Mouse (Mus musculus) midbrain, postnatal 0 days (tissue): ENCODE results near the gene Ank2. TPM values are rescaled to one million over a fixed set of nuclear protein-coding genes. Genes with fewer than 3 reads are reported as not detected.

Experiments used
- ATAC-seq: fragments of 200-750 bp; cut with Nextera tagmentation; 2 replicates; pipeline ENCODE4 v1.8.0; 2017; ENCODE audit warnings: moderate number of reproducible peaks, mild to moderate bottlenecking, moderate TSS enrichment, moderate library complexity; ENCODE audit not compliant: low FRiP score
- DNase-seq: peaks from one replicate; pipeline ENCODE4 v3.0.0-alpha.2; 2015; ENCODE audit warnings: low spot score
- H3K27ac ChIP-seq: fragments of 300-500 bp; sonication (generic); 2 replicates; pipeline ENCODE4 v1.5.1; 2014; ENCODE audit warnings: low read depth, mild to moderate bottlenecking, low read length, mixed read lengths
- H3K27me3 ChIP-seq: fragments of 300-500 bp; sonication (generic); 2 replicates; pipeline ENCODE4 v1.6.1; 2014; ENCODE audit warnings: low read length, control low read depth, mixed read lengths; ENCODE audit not compliant: insufficient read depth
- H3K36me3 ChIP-seq: fragments of 300-500 bp; sonication (generic); 2 replicates; pipeline ENCODE4 v1.6.1; 2014; ENCODE audit warnings: low read length, control low read depth, mixed read lengths; ENCODE audit not compliant: insufficient read depth
- H3K4me1 ChIP-seq: fragments of 300-500 bp; sonication (generic); 2 replicates; pipeline ENCODE4 v1.6.1; 2014; ENCODE audit warnings: mild to moderate bottlenecking, control low read depth, antibody characterized with exemption, low read length, mixed read lengths; ENCODE audit not compliant: insufficient read depth
- H3K4me2 ChIP-seq: fragments of 300-500 bp; sonication (generic); 2 replicates; pipeline ENCODE4 v1.6.1; 2014; ENCODE audit warnings: low read depth, mild to moderate bottlenecking, low read length, mixed read lengths; ENCODE audit not compliant: poor library complexity, severe bottlenecking
- H3K4me3 ChIP-seq: fragments of 300-500 bp; sonication (generic); 2 replicates; pipeline ENCODE4 v1.5.1; 2014; ENCODE audit warnings: low read depth, mild to moderate bottlenecking, low read length, moderate library complexity
- H3K9ac ChIP-seq: fragments of 300-500 bp; sonication (generic); replicated peaks from 2 replicates; pipeline ENCODE4 v1.6.1; 2014; ENCODE audit warnings: mild to moderate bottlenecking, low read length, moderate library complexity, mixed read lengths; ENCODE audit not compliant: poor library complexity, severe bottlenecking
- H3K9me3 ChIP-seq: fragments of 300-500 bp; sonication (generic); 2 replicates; pipeline ENCODE4 v1.6.1; 2016; ENCODE audit warnings: low read length, control low read depth
- CTCF ChIP-seq: IDR thresholded peaks from 2 replicates; pipeline ENCODE4 v1.5.1; 2016; ENCODE audit warnings: antibody characterized with exemption, mild to moderate bottlenecking
- WGBS: fragments of 180-500 bp; shearing (Covaris S2); extraction: QIAGEN DNeasy Blood & Tissue Kit; methylation state at CpG from one replicate; pipeline ENCODE4 v1.1.7; 2014; 5-methylcytosine and 5-hydroxymethylcytosine counted together
- microRNA counts: library from miRNA; unstranded; fragments of <30 nt; microRNA quantifications from one replicate; lab custom pipeline; 2015
- microRNA-seq: library from miRNA; unstranded; fragments of <30 nt; microRNA quantifications from one replicate; pipeline ENCODE4, GENCODE M21; 2016; ENCODE audit warnings: borderline number of aligned reads
- polyA plus RNA-seq: library from polyadenylated mRNA; unstranded; fragments of >200 nt; fragmentation: Nextera tagmentation; extraction: Ambion mirVana; gene quantifications from 2 replicates; pipeline ENCODE4 v1.2.1, GENCODE M21; 2015
- total RNA-seq: library from RNA; depleted of rRNA; stranded (reverse); fragments of >200 nt; gene quantifications from 2 replicates; pipeline ENCODE4 v1.2.3, GENCODE M21; 2014; rRNA removed

Gene Ank2
- total and polyA plus RNA-seq, 2 experiments from 2014 or later: 200 to 623 TPM

GRCm38 (mm10) chr3:126918805-126919473 is 580.2 kb downstream of the Ank2 start:
- no peaks in the 10 kb centered on the region for H3K9me3 ChIP-seq
- no peak overlapping the region for H3K4me3 ChIP-seq
- no peak for TF ChIP-seq CTCF
- H3K27ac ChIP-seq: peak overlapping the region; percentile 2; the same call in 1 of the 2 replicates
- ATAC-seq: peak; percentile 69; the same call in 1 of the 2 replicates
- H3K27me3 ChIP-seq: no peaks in the 10 kb centered on the region
- H3K36me3 ChIP-seq: peaks cover 12% of the 10 kb centered on the region; the same call in 1 of the 2 replicates
- no peak overlapping the region for H3K9ac ChIP-seq
- no peak overlapping the region for H3K4me2 ChIP-seq
- DNase-seq: peak; percentile 26
- WGBS: 74% methylated on average over 10 of the region's 10 CpGs
- H3K4me1 ChIP-seq: no peaks in the 10 kb centered on the region

GRCm38 (mm10) chr3:126916381-126916780 is 582.8 kb downstream of the Ank2 start:
- Histone ChIP-seq H3K4me1 (no peaks in the 10 kb centered on the region), H3K27ac (no peak overlapping the region), H3K9ac (no peak overlapping the region), H3K27me3 (no peaks in the 10 kb centered on the region), H3K4me3 (no peak overlapping the region), H3K4me2 (no peak overlapping the region), H3K9me3 (no peaks in the 10 kb centered on the region), H3K36me3 (no peaks in the 10 kb centered on the region)
- ATAC-seq: no peak
- DNase-seq: no peak
- TF ChIP-seq CTCF: no peak

GRCm38 (mm10) chr3:126903543-126903942 is 595.6 kb downstream of the Ank2 start:
- H3K27me3 ChIP-seq: no peaks in the 10 kb centered on the region
- H3K4me3 ChIP-seq: no peak overlapping the region
- peak; percentile 97 for TF ChIP-seq CTCF
- WGBS: 10% methylated on average over 3 of the region's 3 CpGs
- no peak overlapping the region for H3K9ac ChIP-seq
- peak; percentile 89 for DNase-seq
- peak; percentile 84 for ATAC-seq
- no peak overlapping the region for H3K27ac ChIP-seq
- no peaks in the 10 kb centered on the region for H3K4me1 ChIP-seq
- H3K9me3 ChIP-seq: no peaks in the 10 kb centered on the region
- no peaks in the 10 kb centered on the region for H3K36me3 ChIP-seq
- no peak overlapping the region for H3K4me2 ChIP-seq

- DNase-seq: no peak
- Histone ChIP-seq H3K4me3 (no peak overlapping the region), H3K27me3 (no peaks in the 10 kb centered on the region), H3K36me3 (no peaks in the 10 kb centered on the region), H3K9me3 (no peaks in the 10 kb centered on the region), H3K27ac (no peak overlapping the region), H3K9ac (no peak overlapping the region), H3K4me2 (no peak overlapping the region), H3K4me1 (no peaks in the 10 kb centered on the region)
- no peak for ATAC-seq
- 79% methylated on average over 4 of the region's 4 CpGs for WGBS
- TF ChIP-seq CTCF: no peak
Observed at GRCm38 (mm10) chr3:126886644-126887043, 612.5 kb downstream of the Ank2 start.

GRCm38 (mm10) chr3:126886090-126886489 is 613.1 kb downstream of the Ank2 start:
- DNase-seq (peak; percentile 28), ATAC-seq (no peak)
- no peak for TF ChIP-seq CTCF
- H3K9me3 ChIP-seq: no peaks in the 10 kb centered on the region
- no peaks in the 10 kb centered on the region for H3K27me3 ChIP-seq
- H3K9ac ChIP-seq: no peak overlapping the region
- 74% methylated on average over 4 of the region's 4 CpGs for WGBS
- no peaks in the 10 kb centered on the region for H3K4me1 ChIP-seq
- no peak overlapping the region for H3K4me2 ChIP-seq
- H3K27ac ChIP-seq: no peak overlapping the region
- H3K36me3 ChIP-seq: no peaks in the 10 kb centered on the region
- H3K4me3 ChIP-seq: no peak overlapping the region

- WGBS: 44% methylated on average over 1 of the region's 1 CpGs
- DNase-seq: no peak
Observed at GRCm38 (mm10) chr3:126878233-126878632, 620.9 kb downstream of the Ank2 start.

More at GRCm38 (mm10) chr3:126878233-126878632, 620.9 kb downstream of the Ank2 start:
- no peak overlapping the region for H3K9ac ChIP-seq
- no peak overlapping the region for H3K4me3 ChIP-seq
- H3K27me3 ChIP-seq: no peaks in the 10 kb centered on the region
- no peak overlapping the region for H3K4me2 ChIP-seq
- no peaks in the 10 kb centered on the region for H3K36me3 ChIP-seq
- H3K27ac ChIP-seq: no peak overlapping the region
- no peaks in the 10 kb centered on the region for H3K9me3 ChIP-seq
- no peak for TF ChIP-seq CTCF
- no peak for ATAC-seq
- H3K4me1 ChIP-seq: no peaks in the 10 kb centered on the region

MicroRNAs within 50 kb of the gene (microRNA counts, 519-probe panel; counts per million panel counts)
- microRNA mmu-miR-302a (lab: Ali Mortazavi, UCI) (528 counts per million, percentile 58 among the panel's probes with 10 or more counts), microRNA mmu-miR-302b (lab: Ali Mortazavi, UCI) (528 counts per million, percentile 58 among the panel's probes with 10 or more counts), microRNA mmu-miR-302c (lab: Ali Mortazavi, UCI) (528 counts per million, percentile 58 among the panel's probes with 10 or more counts), microRNA mmu-miR-302d (lab: Ali Mortazavi, UCI) (1,078 counts per million, percentile 59 among the panel's probes with 10 or more counts), microRNA mmu-miR-367 (lab: Ali Mortazavi, UCI) (528 counts per million, percentile 58 among the panel's probes with 10 or more counts)

Small RNA genes within 50 kb of the gene (microRNA-seq; reads per million reads assigned to microRNA genes)
- gene Gm44494 (not detected), gene Mir302a (108 reads per million, percentile 45 among the genes with 10 or more reads in this experiment), gene Mir302b (90.8 reads per million, percentile 42 among the genes with 10 or more reads in this experiment), gene Mir302c (13.4 reads per million, percentile 24 among the genes with 10 or more reads in this experiment), gene Mir302d (118 reads per million, percentile 45 among the genes with 10 or more reads in this experiment), gene Mir367 (not detected)

Other genes with a start within 250 kb of the Ank2 start
- gene Larp7, start 54.0 kb upstream of the Ank2 start, total RNA-seq: 9.0 and 14.0 TPM in 2 replicates
- 27.6 and 31.8 TPM in 2 replicates for gene Larp7, start 54.0 kb upstream of the Ank2 start, polyA plus RNA-seq
- 2.0 and 3.3 TPM in 2 replicates for gene Zgrf1, start 54.1 kb upstream of the Ank2 start, total RNA-seq
- gene Zgrf1, start 54.1 kb upstream of the Ank2 start, polyA plus RNA-seq: 1.3 and 1.9 TPM in 2 replicates
- gene Neurog2, start 133.8 kb upstream of the Ank2 start, total RNA-seq: 0.99 and 2.3 TPM in 2 replicates
- 0.21 and 0.51 TPM in 2 replicates for gene Neurog2, start 133.8 kb upstream of the Ank2 start, polyA plus RNA-seq